Mouse (Mus musculus) hindbrain, embryonic 12.5 days (tissue): ENCODE results near the gene Itgae. TPM values are rescaled to one million over a fixed set of nuclear protein-coding genes. Genes with fewer than 3 reads are reported as not detected.

Experiments used
- ATAC-seq: fragments of 200-750 bp; cut with Nextera tagmentation; 2 replicates; pipeline ENCODE4 v1.8.0; 2017; ENCODE audit warnings: moderate TSS enrichment; ENCODE audit not compliant: low FRiP score
- H3K27ac ChIP-seq: fragments of 300-500 bp; sonication (generic); 2 replicates; pipeline ENCODE4 v1.5.1; 2016; ENCODE audit warnings: mild to moderate bottlenecking
- H3K27me3 ChIP-seq: fragments of 300-500 bp; sonication (generic); 2 replicates; pipeline ENCODE4 v1.6.1; 2016; ENCODE audit warnings: mild to moderate bottlenecking
- H3K36me3 ChIP-seq: fragments of 300-500 bp; sonication (generic); 2 replicates; pipeline ENCODE4 v1.6.1; 2016; ENCODE audit warnings: mild to moderate bottlenecking
- H3K4me1 ChIP-seq: fragments of 300-500 bp; sonication (generic); 2 replicates; pipeline ENCODE4 v1.6.1; 2016
- H3K4me2 ChIP-seq: fragments of 300-500 bp; sonication (generic); replicated peaks from 2 replicates; pipeline ENCODE4 v1.6.1; 2016; ENCODE audit warnings: mild to moderate bottlenecking
- H3K4me3 ChIP-seq: fragments of 300-500 bp; sonication (generic); 2 replicates; pipeline ENCODE4 v1.5.1; 2016; ENCODE audit warnings: mild to moderate bottlenecking
- H3K9ac ChIP-seq: fragments of 300-500 bp; sonication (generic); 2 replicates; pipeline ENCODE4 v1.6.1; 2016; ENCODE audit warnings: mild to moderate bottlenecking, moderate library complexity
- H3K9me3 ChIP-seq: fragments of 300-500 bp; sonication (generic); replicated peaks from 2 replicates; pipeline ENCODE4 v1.6.1; 2016; ENCODE audit warnings: mild to moderate bottlenecking
- WGBS: fragments of 180-500 bp; shearing (Covaris S2); methylation state at CpG from one replicate; pipeline ENCODE4 v1.1.7; 2016; 5-methylcytosine and 5-hydroxymethylcytosine counted together
- polyA plus RNA-seq: library from polyadenylated mRNA; unstranded; fragments of >200 nt; fragmentation: Nextera tagmentation; extraction: Ambion mirVana; gene quantifications from 2 replicates; pipeline ENCODE4 v1.2.1, GENCODE M21; 2016

Gene Itgae
- polyA plus RNA-seq, 1 experiment from 2014 or later = 0.35 TPM

DNA sequence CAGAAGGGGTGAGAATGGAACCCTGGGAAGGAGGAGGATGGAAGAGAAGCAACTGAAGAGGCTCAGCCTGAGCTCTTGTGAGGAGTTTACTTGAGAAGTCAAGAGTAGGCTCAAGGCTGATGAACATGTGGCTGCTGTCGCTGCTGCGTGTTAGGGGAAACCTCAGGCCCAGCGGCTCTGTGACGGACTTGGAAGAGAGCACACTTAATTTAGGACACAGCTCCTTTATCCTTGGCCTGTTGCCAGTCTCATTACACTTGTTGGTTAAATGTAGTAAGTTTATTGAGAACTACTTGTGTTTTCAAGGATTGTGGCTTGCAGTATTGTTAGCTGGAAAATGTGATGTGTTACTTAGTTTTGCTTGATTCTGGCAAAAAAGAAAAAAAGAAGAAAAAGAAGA, 13.7 kb upstream of the Itgae start:
- Histone ChIP-seq H3K27me3 (no peaks in the 10 kb centered on the region), H3K9ac (no peak overlapping the region), H3K9me3 (no peaks in the 10 kb centered on the region), H3K27ac (no peak overlapping the region), H3K36me3 (peaks cover 80% of the 10 kb centered on the region), H3K4me1 (no peaks in the 10 kb centered on the region), H3K4me3 (no peak overlapping the region), H3K4me2 (no peak overlapping the region)
- WGBS = 92% methylated on average over 4 of the region's 4 CpGs
- ATAC-seq = no peak

DNA sequence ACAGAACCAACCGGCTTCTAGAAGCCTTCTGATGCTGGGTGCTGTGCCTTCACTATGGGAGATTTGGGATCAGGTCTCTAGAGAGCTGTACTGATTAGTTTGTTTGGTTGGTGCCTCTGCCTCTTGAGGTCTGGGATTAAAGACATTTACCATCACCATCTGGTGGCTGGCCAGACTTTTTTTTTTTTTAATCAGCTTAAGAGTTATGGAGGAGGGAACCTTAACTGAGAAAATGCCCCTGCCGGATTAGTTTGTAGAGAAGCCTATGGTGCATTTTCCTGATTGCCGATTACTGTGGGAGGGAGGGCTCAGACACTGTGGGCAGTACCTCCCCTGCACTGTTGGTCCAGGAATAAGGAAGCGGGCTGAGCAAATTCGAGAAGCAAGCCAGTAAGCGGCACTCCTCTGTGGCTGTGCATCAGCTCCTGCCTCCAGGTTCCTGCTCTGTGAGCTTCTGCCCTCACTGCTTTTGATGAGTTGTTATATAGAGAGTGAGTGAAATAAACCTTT, 13.1 kb upstream of the Itgae start:
- Histone ChIP-seq H3K9me3 (no peaks in the 10 kb centered on the region), H3K27me3 (no peaks in the 10 kb centered on the region), H3K27ac (no peak overlapping the region), H3K4me3 (no peak overlapping the region), H3K4me1 (no peaks in the 10 kb centered on the region), H3K4me2 (no peak overlapping the region), H3K36me3 (peaks cover 85% of the 10 kb centered on the region), H3K9ac (no peak overlapping the region)
- no peak for ATAC-seq
- 92% methylated on average over 6 of the region's 6 CpGs for WGBS

DNA sequence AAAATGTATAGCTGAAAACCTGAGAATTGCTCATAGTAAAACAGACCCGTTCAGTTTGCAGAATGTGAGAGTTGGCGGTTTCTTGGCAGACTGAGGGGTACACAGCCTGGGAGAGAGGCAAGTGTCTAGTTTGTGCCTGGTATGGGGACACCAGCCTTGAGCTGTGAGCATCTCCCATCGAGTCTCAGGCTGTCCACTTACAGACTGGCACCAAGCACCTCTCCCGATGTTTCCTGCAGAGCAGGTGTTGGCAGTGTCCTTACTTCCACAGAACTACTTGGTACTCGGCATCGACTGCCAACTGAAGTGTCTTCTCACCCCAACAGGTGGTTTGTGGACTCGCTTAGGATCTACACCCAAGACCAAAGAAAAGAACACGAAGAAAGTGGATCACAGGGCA, 11.8 kb upstream of the Itgae start:
- Histone ChIP-seq H3K27ac (no peak overlapping the region), H3K27me3 (no peaks in the 10 kb centered on the region), H3K4me3 (no peak overlapping the region), H3K4me2 (no peak overlapping the region), H3K9ac (no peak overlapping the region), H3K4me1 (no peaks in the 10 kb centered on the region), H3K36me3 (peaks cover 78% of the 10 kb centered on the region), H3K9me3 (no peaks in the 10 kb centered on the region)
- ATAC-seq = no peak
- 95% methylated on average over 8 of the region's 8 CpGs for WGBS

DNA sequence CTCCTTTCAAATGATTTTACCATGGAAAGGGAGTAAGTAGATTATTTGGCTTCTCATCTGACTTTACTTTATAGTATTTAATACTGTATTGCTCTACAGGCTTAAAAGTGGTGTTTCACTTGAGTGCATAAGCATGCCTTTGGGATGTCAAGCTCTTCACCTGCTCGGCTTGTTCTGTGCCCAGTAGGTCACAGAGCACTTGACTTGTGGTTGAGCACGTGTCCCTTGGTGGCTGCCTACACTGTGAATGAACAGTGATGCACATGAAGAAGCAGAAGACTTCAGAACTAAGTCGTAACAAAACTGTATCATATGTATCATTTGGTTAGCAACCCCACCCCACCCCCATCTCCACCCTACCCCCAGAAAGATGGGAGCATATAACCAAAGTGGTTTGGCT, 10.1 kb upstream of the Itgae start:
- no peak overlapping the region for H3K27ac ChIP-seq
- H3K4me3 ChIP-seq = no peak overlapping the region
- 93% methylated on average over 3 of the region's 3 CpGs for WGBS
- no peaks in the 10 kb centered on the region for H3K9me3 ChIP-seq
- no peak overlapping the region for H3K9ac ChIP-seq
- no peaks in the 10 kb centered on the region for H3K27me3 ChIP-seq
- H3K4me1 ChIP-seq = no peaks in the 10 kb centered on the region
- H3K36me3 ChIP-seq = peaks cover 76% of the 10 kb centered on the region
- no peak overlapping the region for H3K4me2 ChIP-seq
- ATAC-seq = no peak

DNA sequence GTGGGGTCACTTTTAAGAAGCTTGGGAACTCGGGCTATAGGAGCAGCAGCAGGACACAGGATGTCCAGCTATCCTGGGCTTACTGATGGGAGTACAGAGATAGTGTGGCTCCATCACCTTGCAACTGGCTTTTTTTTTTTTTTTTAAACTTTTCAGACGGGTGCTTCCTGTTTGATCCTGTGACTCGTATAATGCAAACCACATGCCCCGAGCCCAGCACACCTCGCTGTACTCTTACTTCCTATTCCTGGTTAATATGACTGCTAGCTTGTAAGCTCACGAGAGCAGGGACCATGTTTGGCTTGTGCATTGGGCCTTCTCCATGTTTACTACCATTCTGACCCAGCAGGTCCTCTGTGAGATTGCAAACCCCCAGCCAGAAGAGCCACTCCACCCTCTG, 6.1 kb upstream of the Itgae start:
- WGBS = 67% methylated on average over 6 of the region's 6 CpGs
- 0 out of 2 replicates have a peak, but pooled peaks cover 6% of the 10 kb centered on the region for H3K4me1 ChIP-seq
- no peak for ATAC-seq
- H3K9me3 ChIP-seq = no peaks in the 10 kb centered on the region
- no peak overlapping the region for H3K4me3 ChIP-seq
- H3K36me3 ChIP-seq = peaks cover 49% of the 10 kb centered on the region
- no peak overlapping the region for H3K4me2 ChIP-seq
- H3K27me3 ChIP-seq = no peaks in the 10 kb centered on the region
- H3K27ac ChIP-seq = no peak overlapping the region
- no peak overlapping the region for H3K9ac ChIP-seq

DNA sequence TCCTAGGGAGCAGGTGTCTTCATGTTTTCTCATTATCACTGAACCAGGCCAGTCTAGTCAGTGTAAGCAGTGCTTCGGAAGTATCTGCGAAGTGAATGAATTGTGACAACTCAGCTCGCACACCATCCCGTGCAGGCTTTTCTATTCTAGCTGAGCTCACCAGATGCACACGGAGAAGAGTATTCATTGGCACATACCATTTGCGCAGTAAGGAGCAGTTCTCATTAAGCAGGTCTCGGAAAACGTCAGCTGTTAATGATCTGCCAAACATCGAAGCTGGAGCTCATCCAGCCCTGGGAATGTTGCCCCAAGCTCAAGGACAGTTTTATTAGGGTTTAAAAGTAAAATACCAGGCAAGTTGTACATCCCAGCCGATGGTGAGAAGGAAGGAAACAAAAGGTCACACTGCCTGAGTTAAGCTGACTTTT, 5.6 kb upstream of the Itgae start:
- H3K36me3 ChIP-seq = peaks cover 44% of the 10 kb centered on the region

DNA sequence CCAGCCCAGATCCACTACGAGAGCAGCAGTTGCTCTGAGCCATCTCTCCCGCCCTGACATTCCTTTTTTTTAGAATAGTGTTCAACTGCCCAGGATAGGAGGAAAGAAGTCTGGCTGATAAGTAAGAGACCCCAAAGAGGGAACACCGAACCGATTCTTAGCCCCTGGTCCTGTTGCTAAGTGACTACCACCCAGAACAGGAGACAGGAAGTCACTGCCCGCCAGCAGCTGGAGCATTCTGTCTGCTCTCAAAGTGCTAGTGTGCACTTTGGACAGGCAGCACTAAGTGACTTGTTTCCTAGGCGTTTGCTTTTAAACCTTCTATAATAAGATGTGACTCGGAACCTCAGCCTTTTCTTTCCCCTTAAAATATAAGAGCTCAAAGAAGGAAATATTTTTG, 5.0 kb upstream of the Itgae start:
- no peak overlapping the region for H3K27ac ChIP-seq
- H3K4me2 ChIP-seq = no peak overlapping the region
- H3K27me3 ChIP-seq = no peaks in the 10 kb centered on the region
- H3K4me1 ChIP-seq = 0 out of 2 replicates have a peak, but pooled peaks cover 6% of the 10 kb centered on the region
- no peak for ATAC-seq
- no peaks in the 10 kb centered on the region for H3K9me3 ChIP-seq
- peaks cover 42% of the 10 kb centered on the region for H3K36me3 ChIP-seq
- no peak overlapping the region for H3K9ac ChIP-seq
- H3K4me3 ChIP-seq = no peak overlapping the region
- WGBS = 78% methylated on average over 7 of the region's 7 CpGs

More for the DNA sequence above, 5.6 kb upstream of the Itgae start:
- 0 out of 2 replicates have a peak, but pooled peaks cover 6% of the 10 kb centered on the region for H3K4me1 ChIP-seq
- 83% methylated on average over 10 of the region's 10 CpGs for WGBS
- H3K4me3 ChIP-seq = no peak overlapping the region
- no peaks in the 10 kb centered on the region for H3K9me3 ChIP-seq
- H3K9ac ChIP-seq = no peak overlapping the region
- no peak overlapping the region for H3K4me2 ChIP-seq
- no peak for ATAC-seq
- no peak overlapping the region for H3K27ac ChIP-seq
- no peaks in the 10 kb centered on the region for H3K27me3 ChIP-seq

DNA sequence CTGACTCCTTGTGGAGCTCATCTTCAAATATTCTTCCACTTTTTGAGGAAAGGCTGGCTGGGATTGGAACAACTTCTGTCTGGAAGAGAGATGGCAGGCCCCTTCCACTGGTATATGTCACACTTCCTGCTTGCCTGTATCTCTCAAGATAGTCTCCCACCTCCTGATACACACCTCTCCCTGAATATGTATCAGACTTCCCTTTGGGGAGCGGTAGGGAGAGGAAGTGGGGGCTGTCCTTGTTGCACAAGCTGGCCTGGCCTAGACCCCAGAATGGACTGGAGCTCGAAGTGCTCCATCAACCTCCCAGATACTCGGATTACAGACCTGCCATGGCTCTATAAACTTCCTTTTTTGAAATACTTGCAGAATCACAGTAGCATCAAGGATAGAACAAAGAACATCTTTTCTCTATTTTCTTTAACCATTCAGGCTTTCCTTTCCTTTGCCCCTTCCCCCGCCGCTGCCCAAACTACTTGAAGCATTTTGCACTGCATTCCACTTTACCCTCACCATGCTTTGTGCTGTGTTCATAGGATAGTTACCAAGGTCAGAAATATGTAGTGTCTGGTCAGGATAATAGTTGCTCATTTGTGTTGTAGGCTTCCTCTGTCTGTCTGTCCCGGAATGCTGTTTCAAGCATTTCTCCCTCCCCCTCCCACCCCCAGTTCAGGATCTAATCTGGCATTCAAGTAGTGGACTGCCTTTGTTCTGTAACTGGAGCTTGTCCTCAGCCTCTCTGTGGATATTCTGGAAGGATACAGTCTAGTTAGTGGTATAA, 2.5 kb upstream of the Itgae start:
- Histone ChIP-seq H3K36me3 (peaks cover 20% of the 10 kb centered on the region; the same call in 1 of the 2 replicates), H3K4me1 (0 out of 2 replicates have a peak, but pooled peaks cover 6% of the 10 kb centered on the region), H3K4me3 (no peak overlapping the region), H3K27me3 (no peaks in the 10 kb centered on the region), H3K27ac (no peak overlapping the region), H3K4me2 (no peak overlapping the region), H3K9ac (no peak overlapping the region), H3K9me3 (no peaks in the 10 kb centered on the region)
- WGBS = 60% methylated on average over 6 of the region's 6 CpGs
- ATAC-seq = no peak

DNA sequence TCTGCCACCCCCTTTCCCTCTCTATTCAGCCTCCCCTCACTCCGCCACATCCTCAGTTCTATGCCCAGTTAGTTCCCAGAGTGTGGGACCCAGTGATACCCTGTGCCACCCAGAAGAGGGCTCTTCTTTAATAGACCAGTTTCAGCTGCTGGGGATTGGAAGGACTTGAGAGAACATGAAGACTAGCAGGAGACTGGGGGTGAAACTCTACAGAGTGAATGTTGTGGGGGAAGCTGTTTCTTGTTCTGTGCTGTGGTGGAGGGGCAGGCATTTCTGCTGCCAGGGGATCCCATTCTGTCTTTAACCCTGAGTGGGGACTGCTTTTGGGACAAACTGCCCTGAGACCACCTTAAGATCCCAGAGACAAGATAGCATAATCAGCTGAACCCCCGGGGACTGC, 443 bp downstream of the Itgae start:
- no peak for ATAC-seq
- H3K27me3 ChIP-seq = no peaks in the 10 kb centered on the region
- H3K4me3 ChIP-seq = no peak overlapping the region
- no peaks in the 10 kb centered on the region for H3K9me3 ChIP-seq
- H3K9ac ChIP-seq = no peak overlapping the region
- H3K4me1 ChIP-seq = 0 out of 2 replicates have a peak, but pooled peaks cover 6% of the 10 kb centered on the region
- H3K36me3 ChIP-seq = 0 out of 2 replicates have a peak, but pooled peaks cover 6% of the 10 kb centered on the region
- WGBS = 90% methylated on average over 2 of the region's 2 CpGs
- no peak overlapping the region for H3K4me2 ChIP-seq
- H3K27ac ChIP-seq = no peak overlapping the region

DNA sequence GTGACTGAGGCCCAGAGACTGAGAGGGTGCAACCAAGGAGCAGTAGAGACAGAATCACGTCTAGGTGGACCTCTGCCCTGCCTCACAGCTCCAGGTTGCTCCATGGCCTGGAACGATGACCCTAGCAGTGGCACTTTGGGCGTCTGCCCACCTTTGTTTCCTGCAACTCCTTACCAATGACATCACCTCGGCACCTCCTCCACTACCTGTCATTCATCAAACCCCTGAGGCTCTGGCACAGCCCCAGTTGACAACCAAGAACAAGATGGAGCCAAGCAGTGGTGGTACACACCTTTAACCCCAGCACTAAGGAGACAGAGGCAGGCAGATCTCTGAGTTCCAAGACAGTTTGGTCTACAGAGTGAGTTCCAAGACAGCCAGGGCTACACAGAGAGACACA, 1.7 kb downstream of the Itgae start:
- Histone ChIP-seq H3K27me3 (no peaks in the 10 kb centered on the region), H3K36me3 (no peaks in the 10 kb centered on the region), H3K4me2 (no peak overlapping the region), H3K9ac (no peak overlapping the region), H3K4me1 (0 out of 2 replicates have a peak, but pooled peaks cover 6% of the 10 kb centered on the region), H3K4me3 (no peak overlapping the region), H3K27ac (no peak overlapping the region), H3K9me3 (no peaks in the 10 kb centered on the region)
- WGBS = 79% methylated on average over 4 of the region's 4 CpGs
- no peak for ATAC-seq

DNA sequence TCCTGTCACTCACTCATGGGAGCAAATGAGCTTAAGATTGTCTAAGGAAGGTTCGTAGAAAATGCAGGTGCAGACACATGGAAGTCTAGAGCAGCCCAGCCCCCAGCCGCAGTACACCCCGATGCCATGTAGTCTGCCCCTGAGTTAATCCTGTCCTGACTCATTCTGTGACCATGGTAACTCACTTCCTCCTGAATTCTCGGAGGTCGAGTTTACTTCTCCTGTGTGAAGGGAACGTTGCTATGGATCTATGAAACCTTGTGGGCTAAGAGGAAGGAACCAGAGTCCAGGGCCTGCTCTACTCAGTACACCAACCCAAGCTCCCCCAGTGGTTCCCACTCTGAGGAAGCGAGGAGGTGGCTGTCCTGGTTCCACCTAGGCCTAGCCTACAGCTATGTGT, 2.5 kb downstream of the Itgae start:
- 0 out of 2 replicates have a peak, but pooled peaks cover 6% of the 10 kb centered on the region for H3K4me1 ChIP-seq
- no peaks in the 10 kb centered on the region for H3K9me3 ChIP-seq
- no peaks in the 10 kb centered on the region for H3K36me3 ChIP-seq
- 78% methylated on average over 7 of the region's 7 CpGs for WGBS
- H3K27ac ChIP-seq = no peak overlapping the region
- H3K4me3 ChIP-seq = no peak overlapping the region
- no peak overlapping the region for H3K9ac ChIP-seq
- no peaks in the 10 kb centered on the region for H3K27me3 ChIP-seq
- H3K4me2 ChIP-seq = no peak overlapping the region
- no peak for ATAC-seq

DNA sequence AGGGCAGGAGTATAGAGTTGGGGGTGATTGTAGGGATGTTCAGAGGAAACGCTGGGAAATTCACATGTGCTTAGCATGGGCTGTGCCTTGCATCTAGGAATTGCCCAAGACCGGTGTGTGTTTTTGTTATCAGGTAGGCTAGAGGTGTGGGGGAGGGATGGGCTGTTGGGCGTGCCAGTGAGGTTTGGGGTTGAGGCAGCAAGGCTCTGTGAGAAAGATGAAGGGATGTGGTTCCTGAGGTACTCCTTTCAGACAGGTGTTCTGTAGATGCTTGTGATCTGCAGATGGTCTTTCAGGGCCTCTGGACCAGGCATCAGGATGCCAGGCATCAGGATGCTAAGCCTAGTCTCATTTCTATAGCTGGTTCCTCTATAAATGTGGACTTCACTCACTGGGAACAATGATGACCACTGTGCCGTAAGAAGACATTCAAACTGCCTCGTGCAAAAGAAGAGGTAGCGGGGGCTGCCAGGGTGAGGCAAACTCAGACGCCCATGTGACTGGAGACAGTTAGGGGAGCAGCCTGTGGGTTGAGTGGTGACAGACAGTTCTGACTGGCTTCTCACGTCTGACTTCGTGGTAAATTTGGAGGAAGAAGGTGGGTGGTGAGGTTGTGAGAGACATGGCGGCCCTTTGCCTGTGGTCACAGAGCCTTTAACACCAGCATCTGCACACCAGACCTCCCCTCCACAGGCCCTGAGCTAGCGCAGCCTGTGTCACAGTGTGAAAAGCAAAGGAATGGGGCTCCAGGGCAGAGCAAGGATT, 4.0 kb downstream of the Itgae start:
- WGBS = 74% methylated on average over 11 of the region's 11 CpGs
- Histone ChIP-seq H3K36me3 (no peaks in the 10 kb centered on the region), H3K4me2 (no peak overlapping the region), H3K9ac (no peak overlapping the region), H3K9me3 (no peaks in the 10 kb centered on the region), H3K4me3 (no peak overlapping the region), H3K27ac (no peak overlapping the region), H3K27me3 (no peaks in the 10 kb centered on the region), H3K4me1 (no peaks in the 10 kb centered on the region)
- no peak for ATAC-seq
